Mouse (Mus musculus) olfactory bulb, adult 2 months (tissue): ENCODE measurements around the gene Adgrl3. TPM values are rescaled to one million over a fixed set of nuclear protein-coding genes. Genes with fewer than 3 reads are reported as not detected.

Source experiments
- H3K27ac ChIP-seq: fragments of 200-500 bp; 2 replicates; pipeline ENCODE4 v1.5.1; 2012; ENCODE audit warnings: low read depth, low read length; ENCODE audit not compliant: insufficient read depth
- H3K4me1 ChIP-seq: fragments of 200-500 bp; 2 replicates; pipeline ENCODE4 v1.6.1; 2012; ENCODE audit warnings: low read length; ENCODE audit not compliant: control insufficient read depth, insufficient read depth
- H3K4me3 ChIP-seq: fragments of 200-500 bp; 2 replicates; pipeline ENCODE4 v1.5.1; 2012; ENCODE audit warnings: mild to moderate bottlenecking, low read depth, low read length, moderate library complexity; ENCODE audit not compliant: insufficient read depth
- CTCF ChIP-seq: fragments of 200-500 bp; IDR thresholded peaks from 2 replicates; pipeline ENCODE4 v1.5.1; 2012; ENCODE audit warnings: low read depth, mild to moderate bottlenecking, low read length, moderate library complexity; ENCODE audit not compliant: insufficient read depth
- POLR2A ChIP-seq: fragments of 200-500 bp; IDR thresholded peaks from 2 replicates; pipeline ENCODE4 v1.6.1; 2012; ENCODE audit warnings: mild to moderate bottlenecking, low read depth, low read length, moderate library complexity; ENCODE audit not compliant: insufficient read depth
- WGBS: fragments of 180-500 bp; shearing (Covaris S2); methylation state at CpG from one replicate; pipeline ENCODE4 v1.1.7; 2018; 5-methylcytosine and 5-hydroxymethylcytosine counted together
- polyA plus RNA-seq: library from polyadenylated mRNA; stranded (reverse); fragments of >200 nt; gene quantifications from 2 replicates; pipeline ENCODE4 v1.2.4, GENCODE M21; 2012; ENCODE audit warnings: low replicate concordance; ENCODE audit not compliant: missing spikeins, insufficient read depth, insufficient read length

The Adgrl3 gene
- polyA plus RNA-seq, 1 experiment: not detected

DNA sequence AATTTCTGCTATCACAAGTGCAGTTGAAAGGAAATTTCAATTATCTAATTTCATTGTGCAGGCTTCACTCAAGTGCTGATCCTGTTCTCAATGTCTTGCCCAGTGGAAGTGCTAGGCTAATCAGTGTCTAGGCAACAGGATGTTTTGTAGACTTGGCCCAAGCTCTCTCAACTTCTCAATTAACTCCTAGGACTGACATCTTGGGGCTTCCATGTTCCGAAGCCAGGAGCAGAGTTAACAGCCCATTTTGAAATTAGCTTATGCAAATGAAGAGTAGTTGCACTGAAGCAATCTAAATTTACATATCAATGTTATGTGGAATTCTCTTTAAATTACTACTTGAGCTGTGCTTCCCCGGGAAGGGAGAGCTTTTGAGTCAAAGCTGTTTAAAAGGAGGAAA is 339.6 kb downstream of the Adgrl3 start:
- Histone ChIP-seq H3K4me1 (no peaks in the 10 kb centered on the region; the same call in 1 of the 2 replicates), H3K4me3 (no peak overlapping the region), H3K27ac (no peak overlapping the region)
- WGBS: 28% methylated on average over 2 of the region's 2 CpGs
- TF ChIP-seq POLR2A (no peak), CTCF (no peak)

DNA sequence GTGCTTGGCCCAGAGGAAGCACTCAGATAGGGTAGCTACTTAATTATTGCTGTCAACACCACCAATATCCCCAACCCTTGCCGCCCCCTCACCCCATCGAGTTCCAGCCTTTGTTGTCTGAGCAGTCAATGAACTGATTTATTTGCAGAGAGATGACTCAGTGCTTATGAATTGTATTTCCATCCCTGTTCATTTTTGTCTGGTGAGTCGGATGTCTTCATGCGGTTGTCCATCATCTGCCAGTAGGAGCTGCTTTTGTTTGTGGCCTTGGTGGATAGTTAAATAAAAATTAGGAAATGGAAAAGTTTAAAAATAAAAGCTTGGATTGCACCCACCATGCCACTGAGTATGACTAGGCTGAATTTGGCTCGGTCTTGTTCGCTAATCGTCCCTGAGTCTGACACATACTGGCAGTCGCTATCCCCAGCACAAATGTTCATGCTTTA is 344.3 kb downstream of the Adgrl3 start:
- TF ChIP-seq CTCF (no peak), POLR2A (no peak)
- Histone ChIP-seq H3K4me3 (no peak overlapping the region), H3K4me1 (no peaks in the 10 kb centered on the region), H3K27ac (no peak overlapping the region)
- WGBS: 80% methylated on average over 8 of the region's 8 CpGs

DNA sequence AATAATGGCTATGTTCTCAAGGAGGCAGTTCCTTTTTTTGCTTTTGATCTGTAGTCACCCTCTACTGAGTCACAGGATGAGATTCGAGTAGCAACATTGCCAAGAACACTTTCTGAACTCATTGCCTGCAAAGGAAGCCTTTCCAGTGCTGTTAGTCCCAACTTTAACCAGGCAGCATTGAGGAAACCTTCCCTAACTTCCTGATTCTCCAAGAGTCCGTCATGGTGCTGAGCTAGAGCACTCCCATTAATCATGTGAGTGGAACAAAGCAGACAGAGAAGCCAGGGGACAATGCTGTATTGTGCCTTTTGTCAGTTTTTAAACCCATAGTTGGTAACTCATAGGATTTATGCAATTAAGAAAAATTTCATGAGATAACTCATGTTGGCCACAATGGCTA is 345.3 kb downstream of the Adgrl3 start:
- Histone ChIP-seq H3K4me3 (no peak overlapping the region), H3K4me1 (no peaks in the 10 kb centered on the region), H3K27ac (no peak overlapping the region)
- 64% methylated on average over 2 of the region's 2 CpGs for WGBS
- TF ChIP-seq CTCF (no peak), POLR2A (no peak)

DNA sequence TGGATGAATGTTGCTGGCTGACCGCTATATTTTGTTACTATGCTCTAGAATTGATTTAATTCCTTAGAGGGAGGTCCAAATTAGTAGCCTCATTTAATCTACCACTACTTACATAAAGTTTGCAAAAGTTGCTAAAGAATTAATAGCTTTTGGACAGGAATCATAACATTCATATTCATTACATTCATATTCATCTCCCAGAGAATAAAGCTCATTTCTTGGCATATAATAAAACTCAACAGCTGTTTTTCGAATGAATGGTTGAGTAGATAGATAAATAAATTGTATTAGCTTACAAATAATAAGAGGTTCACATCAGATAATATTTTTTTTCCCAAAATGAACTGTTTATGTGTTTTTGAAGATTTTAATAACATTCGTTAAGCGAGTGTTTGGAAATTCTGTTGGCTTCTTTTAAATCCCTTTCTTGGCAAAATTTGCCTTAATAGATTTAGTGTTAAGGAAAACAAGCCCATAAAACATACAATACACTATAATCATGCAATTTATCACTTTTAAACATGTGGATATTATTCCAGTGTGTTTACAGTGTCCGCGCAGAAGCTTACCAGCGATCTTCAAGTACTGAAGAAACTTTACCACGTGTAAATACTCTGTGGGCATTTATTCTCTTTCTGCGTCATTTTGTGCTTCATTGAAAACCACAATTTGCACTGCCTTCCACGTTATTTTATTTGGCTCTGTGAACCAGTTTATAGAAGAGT is 350.4 kb downstream of the Adgrl3 start:
- no peak overlapping the region for H3K4me3 ChIP-seq
- 68% methylated on average over 10 of the region's 10 CpGs for WGBS
- H3K27ac ChIP-seq: no peak overlapping the region
- H3K4me1 ChIP-seq: no peaks in the 10 kb centered on the region
- no peak for TF ChIP-seq POLR2A
- TF ChIP-seq CTCF: no peak

DNA sequence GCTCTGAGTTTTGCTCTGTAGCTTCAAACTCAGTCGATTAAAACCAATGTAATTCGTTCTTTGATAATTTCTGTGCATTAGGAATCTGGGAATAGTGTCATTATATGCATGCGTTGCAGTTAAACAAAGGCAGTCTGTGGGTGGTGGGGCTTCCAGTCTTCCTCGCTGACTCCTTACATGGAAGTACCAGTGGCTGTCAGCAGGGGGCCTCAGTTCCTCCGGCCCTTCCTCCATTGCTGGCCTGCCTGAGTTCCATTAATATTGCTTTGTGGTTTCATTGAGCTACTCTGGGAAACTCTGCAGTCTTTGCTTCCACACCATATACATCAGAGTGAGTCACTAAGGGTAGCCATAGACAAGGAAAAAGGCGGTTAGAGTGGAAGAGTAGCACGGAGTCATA is 356.1 kb downstream of the Adgrl3 start:
- no peaks in the 10 kb centered on the region for H3K4me1 ChIP-seq
- H3K4me3 ChIP-seq: no peak overlapping the region
- WGBS: 84% methylated on average over 7 of the region's 7 CpGs
- H3K27ac ChIP-seq: no peak overlapping the region
- TF ChIP-seq CTCF (no peak), POLR2A (no peak)

DNA sequence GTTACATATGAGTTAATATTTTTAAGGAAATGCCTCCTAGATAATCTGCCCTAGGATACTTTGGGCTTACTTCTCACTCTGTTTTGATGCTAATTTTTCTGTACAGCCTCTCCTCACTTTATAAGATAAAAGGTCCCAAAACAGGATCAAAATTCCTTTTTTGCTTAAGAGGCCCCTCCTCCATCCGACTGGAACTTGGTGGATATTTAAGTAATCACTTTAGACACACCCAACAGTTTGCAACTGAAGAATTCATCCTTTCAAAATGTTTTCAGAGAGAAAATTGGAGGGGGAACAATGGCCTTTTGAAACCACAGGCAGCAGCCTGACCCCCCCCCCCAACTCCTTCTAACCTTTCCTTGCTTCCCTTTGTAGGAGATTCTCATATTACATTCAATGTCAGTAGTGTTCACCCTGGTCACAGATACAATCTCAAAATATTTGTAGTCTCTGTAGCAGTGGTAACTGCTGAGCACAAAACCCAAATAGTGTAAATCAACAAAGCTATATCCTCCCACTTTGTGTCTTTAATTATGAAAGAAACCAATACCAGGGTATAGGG is 385.7 kb downstream of the Adgrl3 start:
- WGBS: 35% methylated on average over 1 of the region's 1 CpGs
- TF ChIP-seq POLR2A (no peak), CTCF (no peak)
- no peak overlapping the region for H3K27ac ChIP-seq
- H3K4me3 ChIP-seq: no peak overlapping the region
- H3K4me1 ChIP-seq: no peaks in the 10 kb centered on the region

DNA sequence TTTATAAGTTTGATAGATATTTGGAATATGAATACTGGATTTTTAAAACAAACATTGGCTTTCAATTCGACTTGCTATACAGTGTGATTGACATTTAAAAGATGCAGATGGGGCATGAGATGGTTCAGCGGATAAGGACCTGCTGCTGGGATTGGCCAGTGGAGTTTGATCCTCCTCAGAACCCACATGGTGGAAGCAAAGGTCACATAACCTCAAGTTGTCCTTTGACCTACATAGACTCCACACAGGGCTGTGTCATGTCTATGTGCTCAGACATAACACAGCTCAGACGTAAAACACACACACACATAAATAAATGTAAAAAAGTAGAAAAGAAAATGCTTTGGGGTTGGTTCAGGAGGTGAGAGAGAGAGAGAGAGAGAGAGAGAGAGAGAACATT is 397.4 kb downstream of the Adgrl3 start:
- 86% methylated on average over 3 of the region's 3 CpGs for WGBS
- Histone ChIP-seq H3K27ac (no peak overlapping the region), H3K4me3 (no peak overlapping the region), H3K4me1 (no peaks in the 10 kb centered on the region)
- no peak for TF ChIP-seq CTCF
- no peak for TF ChIP-seq POLR2A

DNA sequence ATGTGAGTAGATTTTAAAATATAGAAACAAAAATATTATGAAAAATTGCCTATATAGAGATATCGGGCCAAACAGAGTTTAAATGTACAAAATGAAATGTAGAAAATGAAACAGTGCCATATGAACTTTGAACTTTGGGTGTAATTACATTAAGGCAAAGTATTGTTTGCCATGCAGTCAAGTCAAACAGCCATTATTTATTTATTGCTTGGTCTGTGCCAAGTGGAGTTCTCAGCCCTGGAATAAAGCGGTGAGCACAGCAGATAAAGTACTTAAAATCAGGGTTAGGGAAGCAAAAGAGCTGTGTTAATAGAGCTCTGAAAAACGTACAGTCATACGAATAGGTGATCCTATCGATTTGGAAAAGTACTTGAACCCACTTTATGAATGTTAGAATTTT is 407.5 kb downstream of the Adgrl3 start:
- no peaks in the 10 kb centered on the region for H3K4me1 ChIP-seq
- 89% methylated on average over 5 of the region's 5 CpGs for WGBS
- TF ChIP-seq CTCF (no peak), POLR2A (no peak)
- H3K27ac ChIP-seq: no peak overlapping the region
- H3K4me3 ChIP-seq: no peak overlapping the region

DNA sequence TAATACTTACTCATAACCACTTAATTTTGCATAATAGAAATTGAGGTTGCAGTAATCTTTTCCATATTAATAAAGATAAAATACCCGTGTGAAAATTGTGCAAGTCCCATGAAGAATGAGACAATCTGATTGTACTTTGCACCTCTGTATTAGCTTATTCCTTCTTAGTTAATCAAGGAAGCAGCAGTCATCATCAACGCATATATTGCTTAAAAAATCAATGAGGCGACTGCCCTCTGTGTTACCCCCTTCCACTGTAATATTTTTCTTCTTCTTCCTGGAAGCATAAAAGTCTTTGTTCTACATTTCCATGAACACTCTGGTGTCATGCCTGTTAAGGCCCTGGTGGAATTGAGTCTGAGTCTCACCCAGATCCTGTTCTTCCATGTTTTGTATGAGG is 416.4 kb downstream of the Adgrl3 start:
- TF ChIP-seq CTCF: no peak
- TF ChIP-seq POLR2A: no peak
- H3K27ac ChIP-seq: no peak overlapping the region
- WGBS: 91% methylated on average over 3 of the region's 3 CpGs
- no peak overlapping the region for H3K4me3 ChIP-seq
- no peaks in the 10 kb centered on the region for H3K4me1 ChIP-seq
